Mouse (Mus musculus) CH12.LX (cell line): ENCODE results near the gene Mrpl2.

Experiments
- CTCF ChIP-seq, 2 experiments: IDR thresholded peaks in 1 of 2; conservative IDR thresholded peaks in 1 of 2; 2 replicates each; pipeline ENCODE4 v1.5.1; 2011 to 2012; ENCODE audit warnings: low read depth in 2 of 2, low read length in 2 of 2, improper control_type of control experiment in 1 of 2, inconsistent platforms in 1 of 2, mild to moderate bottlenecking in 1 of 2, moderate library complexity in 1 of 2
- E2F4 ChIP-seq: IDR thresholded peaks from 2 replicates; pipeline ENCODE4 v1.6.1; 2011; ENCODE audit warnings: low read depth, low read length, improper control_type of control experiment; ENCODE audit not compliant: insufficient replicate concordance
- EP300 ChIP-seq: IDR thresholded peaks from 2 replicates; pipeline ENCODE4 v1.6.1; 2011; ENCODE audit warnings: low read length, improper control_type of control experiment
- ETS1 ChIP-seq: conservative IDR thresholded peaks from 2 replicates; pipeline ENCODE4 v1.6.1; 2012; ENCODE audit warnings: low read depth, mild to moderate bottlenecking, inconsistent platforms, low read length, improper control_type of control experiment, moderate library complexity
- MAFK ChIP-seq: IDR thresholded peaks from 2 replicates; pipeline ENCODE4 v1.6.1; 2011; ENCODE audit warnings: low read length, improper control_type of control experiment; ENCODE audit not compliant: insufficient replicate concordance
- MAX ChIP-seq: IDR thresholded peaks from 2 replicates; pipeline ENCODE4 v1.6.1; 2011; ENCODE audit warnings: low read length, improper control_type of control experiment
- MYC ChIP-seq: IDR thresholded peaks from 2 replicates; pipeline ENCODE4 v1.6.1; 2011; ENCODE audit warnings: low read depth, mild to moderate bottlenecking, improper control_type of control experiment, low read length
- NRF1 ChIP-seq: IDR thresholded peaks from 2 replicates; pipeline ENCODE4 v1.6.1; 2014; ENCODE audit warnings: low read depth, mild to moderate bottlenecking, inconsistent platforms, low read length, improper control_type of control experiment, moderate library complexity
- POLR2AphosphoS2 ChIP-seq: IDR thresholded peaks from 2 replicates; pipeline ENCODE4 v1.6.1; 2011; ENCODE audit warnings: low read depth, low read length, improper control_type of control experiment
- TCF12 ChIP-seq: IDR thresholded peaks from 2 replicates; pipeline ENCODE4 v1.6.1; 2014; ENCODE audit warnings: low read depth, mild to moderate bottlenecking, inconsistent platforms, low read length, improper control_type of control experiment
- USF1 ChIP-seq: IDR thresholded peaks from 2 replicates; pipeline ENCODE4 v1.6.1; 2014; ENCODE audit warnings: low read depth, mild to moderate bottlenecking, inconsistent platforms, low read length, improper control_type of control experiment
- ZNF384 ChIP-seq: IDR thresholded peaks from 2 replicates; pipeline ENCODE4 v1.6.1; 2012; ENCODE audit warnings: low read depth, low read length, improper control_type of control experiment, inconsistent platforms

- TF ChIP-seq MAX (no peak), POLR2AphosphoS2 (no peak), ETS1 (no peak), ZNF384 (no peak), NRF1 (no peak), USF1 (no peak), EP300 (no peak), CTCF (conservative IDR thresholded peaks at IDR 0.05 in 1 of 2, IDR thresholded peaks at IDR 0.05 in 1 of 2; ENCODE audit: low read depth in 2 of 2, low read length in 2 of 2) (no peak), E2F4 (no peak), TCF12 (no peak), MAFK (no peak), MYC (no peak)
Observed at GRCm38 (mm10) chr17:46612820-46613219, 33.2 kb upstream of the Mrpl2 start.
